ENCODE assay signal across 8 mouse cellular contexts in genomic region chr13:67306718-67307117, GRCm38 (mm10). TPM values are rescaled to one million over a fixed set of nuclear protein-coding genes. Genes with fewer than 3 reads are reported as not detected.
DNase-seq lines count a peak whose midpoint lies in the region; ATAC-seq and TF ChIP-seq lines count a peak whose summit lies in the region.

No protein-coding gene starts in this region.

- H3K9ac ChIP-seq in kidney, postnatal 0 days (ENCODE audit: low read depth, low read length) = peak overlapping the region; percentile 81; the same call in 1 of the 2 replicates
- H3K9ac ChIP-seq in heart, postnatal 0 days (replicated peaks; ENCODE audit: low read depth, low read length) = peak overlapping the region; percentile 81; the same call in 1 of the 2 replicates
- no peak overlapping the region for H3K9ac ChIP-seq in lung, embryonic 15.5 days

- ATAC-seq in kidney, postnatal 0 days (replicated peaks; ENCODE audit: low FRiP score, low read depth) = no peak
- ATAC-seq in heart, postnatal 0 days (ENCODE audit: insufficient read depth, low read depth) = no peak
- ATAC-seq in lung, embryonic 15.5 days (ENCODE audit: borderline replicate concordance, extremely low read depth, low FRiP score, low TSS enrichment) = peak; percentile 49; the same call in 1 of the 2 replicates

- peak; percentile 16 for DNase-seq in kidney, postnatal 0 days (ENCODE audit: low spot score)
- no peak for DNase-seq in kidney, adult 9 months
- DNase-seq in heart, postnatal 0 days (ENCODE audit: low spot score) = peak; percentile 6
- DNase-seq in left cerebral cortex, adult 9 months (ENCODE audit: low spot score in 2 of 2) = no peak
- DNase-seq in layer of hippocampus, adult 18-20 months (ENCODE audit: low spot score in 2 of 2) = no peak
- DNase-seq in Muller cell, postnatal 12 days (ENCODE audit: inconsistent ontology term) = no peak

- no peak overlapping the region for H3K27ac ChIP-seq in kidney, postnatal 0 days
- H3K27ac ChIP-seq in brown adipose tissue, adult 24 weeks (replicated peaks; ENCODE audit: low read depth, low read length) = no peak overlapping the region
- peak overlapping the region; percentile 77 for H3K27ac ChIP-seq in heart, postnatal 0 days (ENCODE audit: low read depth)
- no peak overlapping the region; the same call in 1 of the 2 replicates for H3K27ac ChIP-seq in lung, embryonic 15.5 days

- no peaks in the 10 kb centered on the region for H3K36me3 ChIP-seq in kidney, postnatal 0 days (ENCODE audit: insufficient read depth, low read length)
- H3K36me3 ChIP-seq in heart, postnatal 0 days (replicated peaks; ENCODE audit: control insufficient read depth, insufficient read depth, low read length) = no peaks in the 10 kb centered on the region
- no peaks in the 10 kb centered on the region for H3K36me3 ChIP-seq in lung, embryonic 15.5 days

- peak overlapping the region; percentile 69 for H3K4me3 ChIP-seq in kidney, postnatal 0 days (replicated peaks; ENCODE audit: low read depth, low read length)
- peak overlapping the region; percentile 94 for H3K4me3 ChIP-seq in brown adipose tissue, adult 24 weeks (ENCODE audit: insufficient read depth, low read depth, low read length)
- peak overlapping the region; percentile 90 for H3K4me3 ChIP-seq in heart, postnatal 0 days (ENCODE audit: low read depth, low read length)
- H3K4me3 ChIP-seq in lung, embryonic 15.5 days = peak overlapping the region; percentile 74

- TF ChIP-seq CTCF in kidney, postnatal 0 days (IDR thresholded peaks at IDR 0.05; ENCODE audit: low read depth) = no peak
- no peak for TF ChIP-seq CTCF in heart, postnatal 0 days (IDR thresholded peaks at IDR 0.05; ENCODE audit: low read depth)

- H3K4me2 ChIP-seq in kidney, postnatal 0 days (ENCODE audit: low read length) = peak overlapping the region; percentile 88
- peak overlapping the region; percentile 91 for H3K4me2 ChIP-seq in heart, postnatal 0 days (ENCODE audit: low read depth, low read length)
- H3K4me2 ChIP-seq in lung, embryonic 15.5 days = peak overlapping the region; percentile 84

- 28% methylated on average over 5 of the region's 5 CpGs for WGBS in kidney, postnatal 0 days
- WGBS in heart, postnatal 0 days = 20% methylated on average over 5 of the region's 5 CpGs
- 22% methylated on average over 5 of the region's 5 CpGs for WGBS in lung, embryonic 15.5 days

- no peak for TF ChIP-seq EP300 in heart, postnatal 0 days (IDR thresholded peaks at IDR 0.05; ENCODE audit: low read depth)

- H3K4me1 ChIP-seq in kidney, postnatal 0 days (replicated peaks; ENCODE audit: insufficient read depth, low read length) = 0 out of 2 replicates have a peak, but pooled peaks cover 9% of the 10 kb centered on the region
- no peaks in the 10 kb centered on the region for H3K4me1 ChIP-seq in brown adipose tissue, adult 24 weeks (ENCODE audit: control insufficient read depth, insufficient read depth, insufficient read length, low read length)
- peaks cover 7% of the 10 kb centered on the region; the same call in 1 of the 2 replicates for H3K4me1 ChIP-seq in heart, postnatal 0 days (ENCODE audit: control insufficient read depth, insufficient read depth)
- H3K4me1 ChIP-seq in lung, embryonic 15.5 days = peaks cover 6% of the 10 kb centered on the region

- no peaks in the 10 kb centered on the region for H3K27me3 ChIP-seq in kidney, postnatal 0 days (ENCODE audit: insufficient read depth, low read length)
- no peaks in the 10 kb centered on the region for H3K27me3 ChIP-seq in heart, postnatal 0 days (ENCODE audit: control insufficient read depth, insufficient read depth, low read length)
- no peaks in the 10 kb centered on the region for H3K27me3 ChIP-seq in lung, embryonic 15.5 days

- H3K9me3 ChIP-seq in kidney, postnatal 0 days (replicated peaks; ENCODE audit: low read length) = no peaks in the 10 kb centered on the region
- no peaks in the 10 kb centered on the region for H3K9me3 ChIP-seq in heart, postnatal 0 days (replicated peaks; ENCODE audit: control insufficient read depth, low read length)
- no peaks in the 10 kb centered on the region for H3K9me3 ChIP-seq in lung, embryonic 15.5 days

RNA-seq across cellular contexts. Expression of gene Zfp457, which starts 0.4 kb away (rescaled TPM):
- 1.1 and 1.2 TPM in 2 replicates for polyA plus RNA-seq in kidney, postnatal 0 days (2015; fragmentation: Nextera tagmentation; extraction: Ambion mirVana)
- not detected in 2 replicates for polyA plus RNA-seq in brown adipose tissue, adult 24 weeks (2012; ENCODE audit: insufficient read depth, insufficient read length, missing spikeins)
- not detected in 2 replicates for total RNA-seq in heart, postnatal 0 days (2014; rRNA removed; ENCODE audit: low replicate concordance)
- 0.86 and 1.3 TPM in 2 replicates for polyA plus RNA-seq in heart, postnatal 0 days (2015; fragmentation: Nextera tagmentation; extraction: Ambion mirVana)
- 0.21 and 0.92 TPM in 2 replicates for polyA plus RNA-seq in lung, embryonic 15.5 days (2015; fragmentation: Nextera tagmentation; extraction: Ambion mirVana)
- total RNA-seq in layer of hippocampus, adult 18-20 months (2021) = 1 to 10 TPM; 4.6 to 5.5 TPM

RNA-seq across cellular contexts. Expression of gene Zfp595, which starts 25.7 kb away (rescaled TPM):
- polyA plus RNA-seq in kidney, postnatal 0 days (2015; fragmentation: Nextera tagmentation; extraction: Ambion mirVana) = 2.2 and 2.4 TPM in 2 replicates
- 1.8 and 4.7 TPM in 2 replicates for polyA plus RNA-seq in brown adipose tissue, adult 24 weeks (2012; ENCODE audit: insufficient read depth, insufficient read length, missing spikeins)
- total RNA-seq in heart, postnatal 0 days (2014; rRNA removed; ENCODE audit: low replicate concordance) = 0.54 and 2.7 TPM in 2 replicates
- polyA plus RNA-seq in heart, postnatal 0 days (2015; fragmentation: Nextera tagmentation; extraction: Ambion mirVana) = 0.61 and 0.91 TPM in 2 replicates
- 2.7 and 2.8 TPM in 2 replicates for polyA plus RNA-seq in lung, embryonic 15.5 days (2015; fragmentation: Nextera tagmentation; extraction: Ambion mirVana)
- total RNA-seq in layer of hippocampus, adult 18-20 months (2021) = 1 to 10 TPM; 3.7 to 4.1 TPM

RNA-seq across cellular contexts. Expression of gene Zfp458, which starts 28.5 kb away (rescaled TPM):
- polyA plus RNA-seq in kidney, postnatal 0 days (2015; fragmentation: Nextera tagmentation; extraction: Ambion mirVana) = 1.8 and 1.9 TPM in 2 replicates
- polyA plus RNA-seq in brown adipose tissue, adult 24 weeks (2012; ENCODE audit: insufficient read depth, insufficient read length, missing spikeins) = 0.58 and 1.7 TPM in 2 replicates
- 0.54 and 1.3 TPM in 2 replicates for total RNA-seq in heart, postnatal 0 days (2014; rRNA removed; ENCODE audit: low replicate concordance)
- 0.48 and 0.82 TPM in 2 replicates for polyA plus RNA-seq in heart, postnatal 0 days (2015; fragmentation: Nextera tagmentation; extraction: Ambion mirVana)
- 1.5 TPM in 2 replicates for polyA plus RNA-seq in lung, embryonic 15.5 days (2015; fragmentation: Nextera tagmentation; extraction: Ambion mirVana)
- 10 to 100 TPM; 19.7 to 20.7 TPM for total RNA-seq in layer of hippocampus, adult 18-20 months (2021)

RNA-seq across cellular contexts. Expression of gene Gm28044, which starts 53.6 kb away (rescaled TPM):
- polyA plus RNA-seq in kidney, postnatal 0 days (2015; fragmentation: Nextera tagmentation; extraction: Ambion mirVana) = 0.36 and 0.37 TPM in 2 replicates
- polyA plus RNA-seq in brown adipose tissue, adult 24 weeks (2012; ENCODE audit: insufficient read depth, insufficient read length, missing spikeins) = not detected in 2 replicates
- total RNA-seq in heart, postnatal 0 days (2014; rRNA removed; ENCODE audit: low replicate concordance) = not detected in 2 replicates
- 0.30 TPM in 1 of 2 replicates, not detected in the other for polyA plus RNA-seq in heart, postnatal 0 days (2015; fragmentation: Nextera tagmentation; extraction: Ambion mirVana)
- polyA plus RNA-seq in lung, embryonic 15.5 days (2015; fragmentation: Nextera tagmentation; extraction: Ambion mirVana) = 0.64 TPM in 1 of 2 replicates, not detected in the other
- under 1 TPM in 1 of 2 experiments, not detected in 1; 0.82 TPM for total RNA-seq in layer of hippocampus, adult 18-20 months (2021)

RNA-seq across cellular contexts. Expression of gene Zfp953, which starts 53.7 kb away (rescaled TPM):
- polyA plus RNA-seq in kidney, postnatal 0 days (2015; fragmentation: Nextera tagmentation; extraction: Ambion mirVana) = 1.1 and 1.3 TPM in 2 replicates
- 1.1 and 1.3 TPM in 2 replicates for polyA plus RNA-seq in brown adipose tissue, adult 24 weeks (2012; ENCODE audit: insufficient read depth, insufficient read length, missing spikeins)
- total RNA-seq in heart, postnatal 0 days (2014; rRNA removed; ENCODE audit: low replicate concordance) = 0.84 and 2.7 TPM in 2 replicates
- 0.31 and 0.47 TPM in 2 replicates for polyA plus RNA-seq in heart, postnatal 0 days (2015; fragmentation: Nextera tagmentation; extraction: Ambion mirVana)
- polyA plus RNA-seq in lung, embryonic 15.5 days (2015; fragmentation: Nextera tagmentation; extraction: Ambion mirVana) = 0.93 and 1.1 TPM in 2 replicates
- 1 to 10 TPM in 1 of 2 experiments, under 1 TPM in 1; 0.81 to 1.0 TPM for total RNA-seq in layer of hippocampus, adult 18-20 months (2021)

Comparison
In these comparisons a context has a peak if more than half of its experiments do, and no peak if none do; other contexts are left out.
1. DNase-seq: peak in kidney, postnatal 0 days (single experiment) and heart, postnatal 0 days (single experiment); none in kidney, adult 9 months (single experiment), left cerebral cortex, adult 9 months (0 of 2), layer of hippocampus, adult 18-20 months (0 of 2) and Muller cell, postnatal 12 days (single experiment).
2. Peak in every context shown above with its lines, with median percentiles within 50 percentile points of each other: H3K4me2 ChIP-seq and H3K4me3 ChIP-seq.